Mouse (Mus musculus) stomach, embryonic 14.5 days (tissue): Measurements from ENCODE around the gene D1Pas1. TPM values are rescaled to one million over a fixed set of nuclear protein-coding genes. Genes with fewer than 3 reads are reported as not detected.

ENCODE experiments used
- ATAC-seq: fragments of 200-750 bp; cut with Nextera tagmentation; 2 replicates; pipeline ENCODE4 v1.8.0; 2017; ENCODE audit warnings: low read depth, moderate TSS enrichment; ENCODE audit not compliant: insufficient number of reproducible peaks, insufficient read depth, low FRiP score
- H3K27ac ChIP-seq: fragments of 300-500 bp; sonication (generic); 2 replicates; pipeline ENCODE4 v1.5.1; 2014; ENCODE audit warnings: mild to moderate bottlenecking, low read length, moderate library complexity, mixed read lengths
- H3K27me3 ChIP-seq: fragments of 300-500 bp; sonication (generic); 2 replicates; pipeline ENCODE4 v1.6.1; 2014; ENCODE audit warnings: low read length, control low read depth, mixed read lengths; ENCODE audit not compliant: control insufficient read depth, insufficient read depth
- H3K36me3 ChIP-seq: fragments of 300-500 bp; sonication (generic); 2 replicates; pipeline ENCODE4 v1.6.1; 2014; ENCODE audit warnings: mild to moderate bottlenecking, control low read depth, low read length, moderate library complexity, mixed read lengths; ENCODE audit not compliant: control insufficient read depth, insufficient read depth
- H3K4me1 ChIP-seq: fragments of 300-500 bp; sonication (generic); 2 replicates; pipeline ENCODE4 v1.6.1; 2014; ENCODE audit warnings: low read length, control low read depth, mixed read lengths; ENCODE audit not compliant: control insufficient read depth, insufficient read depth
- H3K4me2 ChIP-seq: fragments of 300-500 bp; sonication (generic); replicated peaks from 2 replicates; pipeline ENCODE4 v1.6.1; 2014; ENCODE audit warnings: low read depth, low read length, control low read depth
- H3K4me3 ChIP-seq: fragments of 300-500 bp; sonication (generic); 2 replicates; pipeline ENCODE4 v1.5.1; 2014; ENCODE audit warnings: low read depth, low read length, control low read depth
- H3K9ac ChIP-seq: fragments of 300-500 bp; sonication (generic); replicated peaks from 2 replicates; pipeline ENCODE4 v1.6.1; 2014; ENCODE audit warnings: low read depth, mild to moderate bottlenecking, control low read depth, low read length, moderate library complexity, mixed read lengths
- H3K9me3 ChIP-seq: fragments of 300-500 bp; sonication (generic); 2 replicates; pipeline ENCODE4 v1.6.1; 2016; ENCODE audit warnings: low read depth, low read length, control low read depth; ENCODE audit not compliant: control insufficient read depth
- WGBS: fragments of 180-500 bp; shearing (Covaris S2); extraction: QIAGEN DNeasy Blood & Tissue Kit; methylation state at CpG from one replicate; pipeline ENCODE4 v1.1.7; 2014; 5-methylcytosine and 5-hydroxymethylcytosine counted together
- polyA plus RNA-seq: library from polyadenylated mRNA; unstranded; fragments of >200 nt; fragmentation: Nextera tagmentation; extraction: Ambion mirVana; gene quantifications from 2 replicates; pipeline ENCODE4 v1.2.1, GENCODE M21; 2014

The D1Pas1 gene
- polyA plus RNA-seq, 1 experiment from 2014 or later: not detected

GRCm38 (mm10) chr1:186997596-186998304 lies 30.5 kb downstream of the D1Pas1 start:
- WGBS: 87% methylated on average over 21 of the region's 21 CpGs
- no peaks in the 10 kb centered on the region for H3K36me3 ChIP-seq
- H3K27me3 ChIP-seq: no peaks in the 10 kb centered on the region

GRCm38 (mm10) chr1:187003441-187003861 lies 36.2 kb downstream of the D1Pas1 start:
- Histone ChIP-seq H3K4me1 (no peaks in the 10 kb centered on the region), H3K27ac (no peak overlapping the region), H3K27me3 (no peaks in the 10 kb centered on the region), H3K4me2 (no peak overlapping the region), H3K4me3 (no peak overlapping the region), H3K9ac (no peak overlapping the region), H3K36me3 (no peaks in the 10 kb centered on the region), H3K9me3 (no peaks in the 10 kb centered on the region)
- 53% methylated on average over 7 of the region's 7 CpGs for WGBS
- ATAC-seq: no peak

More at GRCm38 (mm10) chr1:186997596-186998304, 30.5 kb downstream of the D1Pas1 start:
- Histone ChIP-seq H3K9me3 (0 out of 2 replicates have a peak, but pooled peaks cover under 1% of the 10 kb centered on the region), H3K4me2 (no peak overlapping the region), H3K4me3 (no peak overlapping the region), H3K9ac (no peak overlapping the region), H3K27ac (no peak overlapping the region), H3K4me1 (no peaks in the 10 kb centered on the region)
- no peak for ATAC-seq

DNA sequence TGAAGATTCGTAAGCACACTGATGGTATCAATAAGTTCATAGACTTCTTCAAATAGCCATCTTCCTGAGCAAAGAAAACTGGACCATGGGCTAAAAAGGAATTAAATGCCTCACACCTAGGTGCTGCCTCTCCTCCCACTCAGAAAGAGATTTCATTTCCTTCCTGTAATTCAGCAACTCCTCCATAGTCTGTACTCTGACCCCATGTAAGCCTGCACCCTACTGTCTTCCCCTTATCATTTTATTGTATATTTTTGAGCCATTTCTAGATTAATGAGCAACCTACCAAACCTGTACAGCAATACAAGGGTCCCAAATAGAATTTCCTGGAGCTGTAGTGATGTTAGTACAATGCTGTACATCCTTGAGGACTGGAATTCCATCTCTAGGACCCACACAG lies 37.1 kb downstream of the D1Pas1 start:
- Histone ChIP-seq H3K9ac (no peak overlapping the region), H3K4me1 (no peaks in the 10 kb centered on the region), H3K9me3 (no peaks in the 10 kb centered on the region), H3K4me2 (no peak overlapping the region), H3K27ac (no peak overlapping the region), H3K4me3 (no peak overlapping the region), H3K27me3 (no peaks in the 10 kb centered on the region), H3K36me3 (no peaks in the 10 kb centered on the region)
- WGBS: 95% methylated on average over 1 of the region's 1 CpGs
- ATAC-seq: no peak

GRCm38 (mm10) chr1:187006227-187006925 lies 39.2 kb downstream of the D1Pas1 start:
- no peak overlapping the region for H3K4me2 ChIP-seq
- ATAC-seq: no peak
- no peak overlapping the region for H3K27ac ChIP-seq
- 83% methylated on average over 14 of the region's 14 CpGs for WGBS
- no peaks in the 10 kb centered on the region for H3K27me3 ChIP-seq
- no peaks in the 10 kb centered on the region for H3K36me3 ChIP-seq
- H3K9me3 ChIP-seq: no peaks in the 10 kb centered on the region
- no peaks in the 10 kb centered on the region for H3K4me1 ChIP-seq
- H3K4me3 ChIP-seq: no peak overlapping the region
- H3K9ac ChIP-seq: no peak overlapping the region

GRCm38 (mm10) chr1:187008236-187008635 lies 41.0 kb downstream of the D1Pas1 start:
- no peak overlapping the region for H3K9ac ChIP-seq
- no peak overlapping the region for H3K27ac ChIP-seq
- H3K27me3 ChIP-seq: no peaks in the 10 kb centered on the region
- no peak overlapping the region for H3K4me3 ChIP-seq
- WGBS: 89% methylated on average over 7 of the region's 7 CpGs
- H3K4me2 ChIP-seq: no peak overlapping the region
- no peaks in the 10 kb centered on the region for H3K36me3 ChIP-seq
- no peak for ATAC-seq
- no peaks in the 10 kb centered on the region for H3K9me3 ChIP-seq
- H3K4me1 ChIP-seq: no peaks in the 10 kb centered on the region

DNA sequence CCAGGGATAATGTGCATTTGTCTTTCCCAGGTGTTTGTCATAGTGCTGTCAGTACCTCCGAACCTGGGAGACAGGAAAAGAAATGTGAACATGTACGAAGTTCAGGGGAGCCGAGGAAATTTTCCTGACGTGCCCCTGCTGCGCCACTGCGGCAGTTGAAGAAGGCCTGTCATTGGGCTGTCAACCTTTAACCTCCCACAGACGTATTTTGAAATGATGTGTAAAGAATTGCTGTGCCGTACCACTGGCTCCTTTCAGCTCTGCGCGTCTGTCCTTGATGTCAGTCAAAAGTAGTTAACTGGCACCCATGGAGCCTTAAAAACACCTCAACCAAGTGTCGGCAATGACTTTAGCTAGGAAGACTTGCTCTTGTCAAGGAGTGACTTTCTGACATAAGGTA lies 42.9 kb downstream of the D1Pas1 start:
- no peaks in the 10 kb centered on the region for H3K9me3 ChIP-seq
- H3K27me3 ChIP-seq: no peaks in the 10 kb centered on the region
- H3K4me2 ChIP-seq: no peak overlapping the region
- 71% methylated on average over 11 of the region's 11 CpGs for WGBS
- H3K36me3 ChIP-seq: no peaks in the 10 kb centered on the region
- H3K9ac ChIP-seq: no peak overlapping the region
- H3K4me1 ChIP-seq: no peaks in the 10 kb centered on the region
- H3K4me3 ChIP-seq: no peak overlapping the region
- ATAC-seq: no peak
- H3K27ac ChIP-seq: no peak overlapping the region

DNA sequence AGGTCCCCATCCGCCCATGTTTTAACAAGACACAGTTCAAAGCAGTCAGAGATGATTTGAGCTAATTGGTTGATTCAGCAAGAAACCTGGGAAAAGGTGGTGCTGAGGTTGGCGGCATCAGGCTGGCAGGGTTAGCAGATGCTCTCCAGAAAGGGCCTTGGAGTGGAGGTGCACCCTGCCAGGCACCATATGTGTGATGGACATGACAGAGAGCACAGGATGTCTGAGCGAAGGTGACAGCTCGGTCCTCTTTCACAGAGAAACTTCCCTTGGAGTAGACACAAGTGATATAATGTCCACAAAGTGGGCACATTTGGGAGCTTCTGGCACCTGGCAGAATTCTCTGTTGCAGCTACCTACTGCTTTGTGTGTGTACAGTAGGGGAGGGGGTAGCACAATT lies 44.4 kb downstream of the D1Pas1 start:
- H3K9ac ChIP-seq: no peak overlapping the region
- H3K4me1 ChIP-seq: no peaks in the 10 kb centered on the region
- no peaks in the 10 kb centered on the region for H3K27me3 ChIP-seq
- H3K27ac ChIP-seq: no peak overlapping the region
- 93% methylated on average over 4 of the region's 4 CpGs for WGBS
- H3K36me3 ChIP-seq: no peaks in the 10 kb centered on the region
- no peaks in the 10 kb centered on the region for H3K9me3 ChIP-seq
- no peak for ATAC-seq
- no peak overlapping the region for H3K4me2 ChIP-seq
- H3K4me3 ChIP-seq: no peak overlapping the region

DNA sequence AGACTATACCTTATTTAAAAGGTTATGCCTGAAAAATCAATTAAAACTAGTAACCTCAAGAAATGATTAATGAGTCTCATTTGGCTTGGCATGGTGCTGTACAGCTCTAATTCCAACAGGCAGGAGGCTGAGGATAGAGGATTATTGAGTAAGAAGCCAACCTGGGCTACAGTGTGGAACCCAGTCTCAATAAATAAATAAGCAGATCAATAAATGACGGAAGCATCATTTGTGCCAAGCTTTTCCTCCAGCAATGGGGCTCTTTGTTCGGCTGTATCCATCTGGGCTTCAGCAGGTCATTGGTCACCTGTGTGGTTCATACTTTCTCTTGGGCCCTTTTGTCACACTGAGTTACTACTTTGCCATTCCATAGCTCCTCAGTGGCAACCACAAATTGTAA lies 46.9 kb downstream of the D1Pas1 start:
- Histone ChIP-seq H3K9ac (no peak overlapping the region), H3K9me3 (no peaks in the 10 kb centered on the region), H3K4me2 (no peak overlapping the region), H3K4me3 (no peak overlapping the region), H3K27me3 (no peaks in the 10 kb centered on the region), H3K36me3 (no peaks in the 10 kb centered on the region), H3K4me1 (no peaks in the 10 kb centered on the region), H3K27ac (no peak overlapping the region)
- 85% methylated on average over 2 of the region's 2 CpGs for WGBS
- no peak for ATAC-seq
